Mouse (Mus musculus) liver, embryonic 12.5 days (tissue): Measurements from ENCODE around the gene Lrch3. TPM values are rescaled to one million over a fixed set of nuclear protein-coding genes. Genes with fewer than 3 reads are reported as not detected.

Experiments
- ATAC-seq: fragments of 200-750 bp; cut with Nextera tagmentation; 2 replicates; pipeline ENCODE4 v1.8.0; 2017; ENCODE audit warnings: moderate number of reproducible peaks, mild to moderate bottlenecking, moderate library complexity
- H3K27ac ChIP-seq: fragments of 300-500 bp; sonication (generic); 2 replicates; pipeline ENCODE4 v1.5.1; 2016; ENCODE audit warnings: mild to moderate bottlenecking
- H3K27me3 ChIP-seq: fragments of 300-500 bp; sonication (generic); replicated peaks from 2 replicates; pipeline ENCODE4 v1.6.1; 2016; ENCODE audit warnings: mild to moderate bottlenecking, moderate library complexity
- H3K36me3 ChIP-seq: fragments of 300-500 bp; sonication (generic); 2 replicates; pipeline ENCODE4 v1.6.1; 2016; ENCODE audit warnings: mild to moderate bottlenecking, moderate library complexity
- H3K4me1 ChIP-seq: fragments of 300-500 bp; sonication (generic); 2 replicates; pipeline ENCODE4 v1.6.1; 2016
- H3K4me2 ChIP-seq: fragments of 300-500 bp; sonication (generic); 2 replicates; pipeline ENCODE4 v1.6.1; 2016; ENCODE audit warnings: mild to moderate bottlenecking, moderate library complexity
- H3K4me3 ChIP-seq: fragments of 300-500 bp; sonication (generic); 2 replicates; pipeline ENCODE4 v1.5.1; 2016; ENCODE audit warnings: mild to moderate bottlenecking, moderate library complexity
- H3K9ac ChIP-seq: fragments of 300-500 bp; sonication (generic); 2 replicates; pipeline ENCODE4 v1.6.1; 2016; ENCODE audit warnings: mild to moderate bottlenecking, moderate library complexity
- H3K9me3 ChIP-seq: fragments of 300-500 bp; sonication (generic); replicated peaks from 2 replicates; pipeline ENCODE4 v1.6.1; 2016; ENCODE audit warnings: mild to moderate bottlenecking, moderate library complexity
- WGBS: fragments of 180-500 bp; shearing (Covaris S2); methylation state at CpG from one replicate; pipeline ENCODE4 v1.1.7; 2016; ENCODE audit not compliant: insufficient replicate concordance; 5-methylcytosine and 5-hydroxymethylcytosine counted together
- polyA plus RNA-seq: library from polyadenylated mRNA; unstranded; fragments of >200 nt; fragmentation: Nextera tagmentation; extraction: Ambion mirVana; gene quantifications from 2 replicates; pipeline ENCODE4 v1.2.1, GENCODE M21; 2016

The Lrch3 gene
- polyA plus RNA-seq, 1 experiment from 2014 or later = 9.9 TPM

GRCm38 (mm10) chr16:33007436-33007835, 93.5 kb downstream of the Lrch3 start:
- Histone ChIP-seq H3K27me3 (no peaks in the 10 kb centered on the region), H3K9ac (no peak overlapping the region), H3K4me2 (no peak overlapping the region), H3K4me1 (no peaks in the 10 kb centered on the region), H3K9me3 (no peaks in the 10 kb centered on the region), H3K27ac (no peak overlapping the region), H3K36me3 (peaks cover 76% of the 10 kb centered on the region), H3K4me3 (no peak overlapping the region)
- WGBS = 91% methylated on average over 7 of the region's 7 CpGs
- ATAC-seq = no peak

DNA sequence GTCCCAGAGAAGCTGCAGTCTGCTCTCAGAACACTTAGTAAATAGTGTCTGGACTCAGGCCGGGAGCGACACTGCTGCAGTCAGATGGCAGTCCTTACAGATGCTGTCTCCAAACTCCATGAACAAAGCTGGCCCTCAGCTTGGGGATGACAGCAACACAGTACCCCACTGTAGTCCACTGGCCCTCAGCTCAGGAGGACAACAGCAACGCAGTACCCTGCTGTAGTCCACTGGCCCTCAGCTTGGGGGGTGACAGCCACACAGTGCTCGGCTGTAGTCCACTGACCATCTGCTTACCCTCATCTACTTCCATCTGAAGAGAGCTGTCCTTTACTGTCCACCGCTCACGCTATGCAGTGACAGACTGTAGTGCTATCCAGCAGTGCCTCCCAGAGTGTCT, 96.3 kb downstream of the Lrch3 start:
- H3K4me1 ChIP-seq = no peaks in the 10 kb centered on the region
- WGBS = 90% methylated on average over 6 of the region's 6 CpGs
- ATAC-seq = no peak
- H3K4me3 ChIP-seq = no peak overlapping the region
- no peak overlapping the region for H3K27ac ChIP-seq
- H3K9ac ChIP-seq = no peak overlapping the region
- H3K27me3 ChIP-seq = no peaks in the 10 kb centered on the region
- no peak overlapping the region for H3K4me2 ChIP-seq
- peaks cover 92% of the 10 kb centered on the region for H3K36me3 ChIP-seq
- H3K9me3 ChIP-seq = no peaks in the 10 kb centered on the region

- H3K4me3 ChIP-seq = no peak overlapping the region
- no peaks in the 10 kb centered on the region for H3K4me1 ChIP-seq
- no peak for ATAC-seq
- no peak overlapping the region for H3K27ac ChIP-seq
- H3K9ac ChIP-seq = no peak overlapping the region
- WGBS = 88% methylated on average over 5 of the region's 5 CpGs
- no peaks in the 10 kb centered on the region for H3K9me3 ChIP-seq
- no peaks in the 10 kb centered on the region for H3K27me3 ChIP-seq
- no peak overlapping the region for H3K4me2 ChIP-seq
- peaks cover 66% of the 10 kb centered on the region for H3K36me3 ChIP-seq
Measured at GRCm38 (mm10) chr16:33013801-33014200, 99.9 kb downstream of the Lrch3 start.

GRCm38 (mm10) chr16:33014921-33015320, 101.0 kb downstream of the Lrch3 start:
- WGBS = 79% methylated on average over 1 of the region's 1 CpGs
- Histone ChIP-seq H3K27ac (no peak overlapping the region), H3K36me3 (peaks cover 55% of the 10 kb centered on the region), H3K27me3 (no peaks in the 10 kb centered on the region), H3K9me3 (no peaks in the 10 kb centered on the region), H3K4me2 (no peak overlapping the region), H3K4me1 (no peaks in the 10 kb centered on the region), H3K4me3 (no peak overlapping the region), H3K9ac (no peak overlapping the region)
- ATAC-seq = no peak

DNA sequence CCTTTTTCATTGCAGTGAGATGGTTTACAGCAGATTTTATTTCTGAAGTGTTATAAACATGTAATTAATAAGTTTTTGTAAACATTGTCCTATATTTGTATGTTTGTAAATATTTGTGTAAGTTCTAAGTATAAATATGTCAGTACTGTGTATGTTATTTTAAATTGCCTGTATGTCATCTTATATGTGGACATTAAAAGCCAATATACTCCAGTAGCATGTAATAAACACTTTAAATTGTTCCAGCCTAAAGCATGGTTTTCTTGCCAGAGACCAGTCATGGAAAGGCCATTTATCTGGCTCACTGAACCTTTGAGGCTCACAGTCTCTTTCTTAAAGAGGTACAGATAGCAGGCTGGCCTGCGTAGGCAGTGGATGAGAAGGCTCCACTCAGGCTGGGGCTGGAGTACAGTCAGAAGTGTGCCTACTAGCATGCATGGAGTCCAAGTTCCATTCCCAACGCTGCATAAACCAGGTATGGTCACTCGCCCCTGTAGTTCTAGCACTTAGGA, 101.6 kb downstream of the Lrch3 start:
- Histone ChIP-seq H3K9me3 (no peaks in the 10 kb centered on the region), H3K4me1 (no peaks in the 10 kb centered on the region), H3K36me3 (peaks cover 49% of the 10 kb centered on the region), H3K9ac (no peak overlapping the region), H3K27ac (no peak overlapping the region), H3K4me3 (no peak overlapping the region), H3K27me3 (no peaks in the 10 kb centered on the region), H3K4me2 (no peak overlapping the region)
- ATAC-seq = no peak
- 86% methylated on average over 3 of the region's 3 CpGs for WGBS

DNA sequence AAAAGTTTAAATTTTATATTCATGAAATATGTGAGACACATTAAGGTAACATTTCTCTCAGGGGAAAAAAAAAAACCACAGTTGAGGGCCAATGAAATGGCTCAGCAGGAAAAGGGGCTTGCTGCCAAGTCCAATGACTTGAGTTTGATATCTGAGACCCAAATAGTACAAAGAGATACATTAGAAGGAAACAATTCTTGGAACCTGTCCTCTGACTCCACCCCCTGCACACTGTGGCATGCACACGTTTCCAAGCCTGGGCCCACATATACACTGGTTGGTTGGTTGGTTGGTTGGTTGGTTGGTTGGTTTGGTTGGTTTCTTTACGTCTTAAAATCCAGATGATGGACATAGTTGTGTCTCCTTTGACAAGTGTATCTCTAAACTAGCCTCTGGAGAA, 102.1 kb downstream of the Lrch3 start:
- Histone ChIP-seq H3K9ac (no peak overlapping the region), H3K9me3 (no peaks in the 10 kb centered on the region), H3K27me3 (no peaks in the 10 kb centered on the region), H3K4me1 (no peaks in the 10 kb centered on the region), H3K4me3 (no peak overlapping the region), H3K4me2 (no peak overlapping the region), H3K36me3 (peaks cover 44% of the 10 kb centered on the region), H3K27ac (no peak overlapping the region)
- 53% methylated on average over 2 of the region's 2 CpGs for WGBS
- ATAC-seq = no peak

DNA sequence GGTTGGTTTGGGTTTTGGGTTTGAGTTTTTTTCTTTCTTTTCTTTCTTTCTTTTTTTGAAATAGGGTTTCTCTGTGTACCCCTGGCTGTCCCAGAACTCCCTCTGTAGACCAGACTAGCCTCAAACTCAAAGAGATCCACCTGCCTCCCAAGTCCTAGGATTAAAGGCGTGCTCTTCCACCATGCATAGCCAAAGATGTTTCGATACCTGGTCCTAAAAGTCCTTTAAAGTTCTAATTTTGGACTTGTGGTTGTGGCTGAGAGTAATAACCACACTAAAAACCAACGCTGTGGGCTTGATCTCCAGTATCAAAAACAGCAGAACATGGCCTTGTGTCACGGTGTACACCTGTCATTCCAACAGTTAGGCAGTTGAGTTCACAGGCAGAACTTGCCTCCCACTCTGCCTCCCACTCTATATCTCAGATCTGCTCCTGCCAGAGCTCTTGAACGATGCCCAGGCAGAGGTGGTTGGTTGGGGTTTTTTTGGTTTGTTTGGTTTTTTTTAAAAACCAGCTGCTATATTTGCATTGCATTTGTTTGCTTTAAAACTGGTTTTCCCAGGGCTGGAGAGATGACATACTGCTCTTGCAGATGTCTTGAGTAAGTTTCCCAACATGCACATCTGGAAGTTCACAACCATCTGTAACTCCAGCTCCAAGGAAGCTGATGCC, 103.9 kb downstream of the Lrch3 start:
- H3K4me2 ChIP-seq = no peak overlapping the region
- 70% methylated on average over 5 of the region's 5 CpGs for WGBS
- no peaks in the 10 kb centered on the region for H3K27me3 ChIP-seq
- no peak overlapping the region for H3K27ac ChIP-seq
- H3K4me3 ChIP-seq = no peak overlapping the region
- no peaks in the 10 kb centered on the region for H3K9me3 ChIP-seq
- H3K36me3 ChIP-seq = peaks cover 33% of the 10 kb centered on the region
- H3K4me1 ChIP-seq = no peaks in the 10 kb centered on the region
- H3K9ac ChIP-seq = no peak overlapping the region
- no peak for ATAC-seq

DNA sequence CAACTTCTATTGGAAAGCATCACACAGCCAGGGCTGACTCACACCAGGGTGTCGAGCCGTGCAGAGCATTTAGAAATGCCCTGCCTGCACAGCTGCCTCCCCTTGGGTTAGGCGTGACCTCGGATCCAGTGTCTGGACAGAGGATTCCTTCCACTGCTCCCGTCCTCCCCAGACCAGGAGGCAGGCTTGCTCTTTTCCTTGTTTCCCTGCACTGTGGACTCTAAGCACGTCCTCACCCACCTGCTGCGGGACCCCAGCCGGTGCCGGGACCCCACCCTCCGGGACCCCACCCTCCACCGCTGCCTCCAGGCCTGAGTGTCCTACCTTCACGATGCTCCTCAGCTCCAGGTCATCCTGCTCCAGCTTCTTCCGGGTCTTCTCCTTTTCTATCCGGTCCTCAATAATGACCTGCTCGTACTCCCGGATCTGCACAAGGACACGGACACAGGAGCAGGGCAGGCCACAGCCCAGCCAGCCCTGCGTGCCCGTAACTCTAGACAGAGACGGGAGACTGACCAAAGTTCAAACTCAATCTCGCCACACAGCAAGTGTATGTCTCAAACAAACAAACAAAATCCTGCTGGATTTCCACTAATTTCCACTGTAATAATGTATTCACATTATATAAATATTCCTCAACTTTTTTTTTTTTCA, 105.3 kb downstream of the Lrch3 start:
- no peak overlapping the region for H3K9ac ChIP-seq
- H3K4me2 ChIP-seq = no peak overlapping the region
- no peak overlapping the region for H3K4me3 ChIP-seq
- WGBS = 75% methylated on average over 21 of the region's 21 CpGs
- no peaks in the 10 kb centered on the region for H3K27me3 ChIP-seq
- H3K9me3 ChIP-seq = no peaks in the 10 kb centered on the region
- ATAC-seq = no peak
- H3K36me3 ChIP-seq = peaks cover 19% of the 10 kb centered on the region
- no peak overlapping the region for H3K27ac ChIP-seq
- H3K4me1 ChIP-seq = no peaks in the 10 kb centered on the region

- H3K9me3 ChIP-seq = no peaks in the 10 kb centered on the region
- no peak for ATAC-seq
- H3K9ac ChIP-seq = no peak overlapping the region
- H3K27me3 ChIP-seq = no peaks in the 10 kb centered on the region
- H3K36me3 ChIP-seq = peaks cover 7% of the 10 kb centered on the region; the same call in 1 of the 2 replicates
- H3K4me2 ChIP-seq = no peak overlapping the region
- no peak overlapping the region for H3K27ac ChIP-seq
- H3K4me1 ChIP-seq = no peaks in the 10 kb centered on the region
- WGBS = 65% methylated on average over 3 of the region's 3 CpGs
- no peak overlapping the region for H3K4me3 ChIP-seq
Measured at GRCm38 (mm10) chr16:33021381-33021780, 107.5 kb downstream of the Lrch3 start.

GRCm38 (mm10) chr16:33023750-33024149, 109.8 kb downstream of the Lrch3 start:
- WGBS = 2% methylated on average over 4 of the region's 4 CpGs
- Histone ChIP-seq H3K27me3 (no peaks in the 10 kb centered on the region), H3K9ac (no peak overlapping the region), H3K9me3 (no peaks in the 10 kb centered on the region), H3K36me3 (no peaks in the 10 kb centered on the region), H3K4me1 (no peaks in the 10 kb centered on the region), H3K4me2 (no peak overlapping the region), H3K27ac (no peak overlapping the region), H3K4me3 (no peak overlapping the region)
- ATAC-seq = no peak

DNA sequence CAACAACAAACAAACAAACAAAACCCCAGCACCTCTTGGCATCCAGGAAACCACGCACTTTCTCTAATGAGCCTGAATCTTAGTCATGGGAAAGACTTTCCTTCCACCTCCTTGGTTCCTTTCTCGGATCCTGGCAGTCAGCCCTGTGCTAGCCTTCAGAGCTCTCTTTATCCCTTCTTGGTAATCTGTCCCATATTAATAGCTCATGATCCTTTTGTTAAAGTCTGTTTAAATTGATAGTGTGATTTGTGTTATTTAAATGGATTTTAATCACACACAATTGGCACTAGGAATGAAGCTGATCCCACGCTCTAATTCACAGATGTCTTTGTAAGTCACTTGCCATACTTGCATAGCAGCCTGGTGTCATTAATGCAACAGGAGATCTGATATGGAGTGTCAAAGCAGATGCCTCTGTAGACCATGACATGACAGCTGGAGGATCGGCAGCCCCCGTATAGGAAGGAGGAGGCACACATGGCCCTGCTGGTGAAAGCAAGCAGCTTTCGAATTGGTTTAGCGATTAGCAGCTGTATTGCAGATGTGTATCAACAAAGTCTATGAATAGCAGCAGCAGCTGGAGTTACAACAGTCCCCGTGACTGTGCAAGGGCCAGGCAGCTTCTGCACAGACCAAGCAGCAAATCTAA, 110.7 kb downstream of the Lrch3 start:
- Histone ChIP-seq H3K27ac (no peak overlapping the region), H3K27me3 (no peaks in the 10 kb centered on the region), H3K36me3 (no peaks in the 10 kb centered on the region), H3K4me1 (no peaks in the 10 kb centered on the region), H3K9me3 (no peaks in the 10 kb centered on the region), H3K4me3 (no peak overlapping the region), H3K4me2 (no peak overlapping the region), H3K9ac (no peak overlapping the region)
- ATAC-seq = no peak
- WGBS = 60% methylated on average over 8 of the region's 8 CpGs

GRCm38 (mm10) chr16:33026357-33026756, 112.5 kb downstream of the Lrch3 start:
- Histone ChIP-seq H3K36me3 (no peaks in the 10 kb centered on the region), H3K9ac (no peak overlapping the region), H3K4me2 (no peak overlapping the region), H3K27ac (no peak overlapping the region), H3K4me1 (no peaks in the 10 kb centered on the region), H3K4me3 (no peak overlapping the region), H3K9me3 (no peaks in the 10 kb centered on the region), H3K27me3 (no peaks in the 10 kb centered on the region)
- no peak for ATAC-seq
- WGBS = 49% methylated on average over 7 of the region's 7 CpGs
